Mouse (Mus musculus) C2C12 (cell line): ENCODE results near the gene Car9.

Source experiments
- CEBPB ChIP-seq: IDR thresholded peaks from one replicate; pipeline ENCODE4 v1.6.1; 2011; ENCODE audit warnings: low read depth, mild to moderate bottlenecking, control low read depth, moderate library complexity
- CTCF ChIP-seq: IDR thresholded peaks from one replicate; pipeline ENCODE4 v1.5.1; 2011; ENCODE audit not compliant: control insufficient read depth, insufficient read depth, insufficient read length
- MAX ChIP-seq: IDR thresholded peaks from one replicate; pipeline ENCODE4 v1.6.1; 2011; ENCODE audit warnings: mild to moderate bottlenecking, control low read depth
- MYOG ChIP-seq: IDR thresholded peaks from one replicate; pipeline ENCODE4 v1.6.1; 2011; ENCODE audit not compliant: control insufficient read depth, insufficient read length; ENCODE audit errors: extremely low read depth

DNA sequence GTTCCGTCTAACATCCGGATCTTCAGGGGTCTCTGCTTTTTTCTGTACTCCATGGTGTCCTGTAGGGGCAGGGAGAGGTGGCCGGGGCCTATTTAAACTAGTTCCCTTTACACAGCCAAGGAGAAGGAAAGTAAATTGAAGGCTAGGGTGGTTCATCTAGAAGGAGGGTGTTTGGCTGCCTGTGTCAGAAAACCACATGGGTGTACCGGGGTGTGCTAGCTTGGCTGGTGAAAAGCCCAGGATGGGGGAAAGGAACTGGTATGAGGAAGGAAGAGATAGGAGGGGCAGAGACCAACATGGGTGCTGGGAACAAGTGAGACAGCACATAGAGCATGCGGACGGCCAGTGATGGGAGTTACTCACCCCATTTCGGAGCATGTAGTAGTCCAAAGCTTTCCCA is 49.2 kb downstream of the Car9 start:
- TF ChIP-seq CTCF (no peak), MAX (no peak), MYOG (no peak), CEBPB (no peak)
